Comparison of ENCODE assay signal across 8 mouse cellular contexts in the genomic region with DNA sequence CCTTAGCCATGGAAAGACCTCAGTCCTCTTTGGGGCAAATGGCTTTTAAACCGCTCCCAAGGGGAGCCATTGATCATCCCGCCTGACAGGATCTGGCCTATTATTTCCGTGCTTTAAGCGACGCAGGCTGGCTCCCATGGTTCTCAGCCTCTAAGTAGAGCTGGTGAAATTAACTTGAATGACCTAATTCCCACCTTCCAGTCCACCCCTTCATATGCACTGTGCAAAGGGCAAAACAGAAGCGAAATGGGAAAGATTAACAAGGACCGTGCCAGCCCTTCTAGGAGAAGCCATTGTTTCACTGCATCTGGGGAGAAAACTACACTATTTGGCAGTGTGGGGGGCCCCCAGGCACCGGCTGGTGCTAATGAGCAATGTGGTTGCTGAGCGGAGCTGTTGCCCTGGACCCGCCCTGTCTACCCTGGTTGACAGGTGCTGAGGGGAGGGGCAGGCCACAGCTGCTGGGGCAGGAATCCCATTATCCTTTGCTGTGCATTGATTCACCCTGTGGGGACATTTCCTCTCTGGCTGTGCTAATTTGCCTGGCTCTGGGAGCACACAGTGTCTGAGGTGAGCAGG.
DNase-seq lines count a peak whose midpoint lies in the region; ATAC-seq lines count a peak whose summit lies in the region.

No protein-coding gene starts in this region.

- H3K4me2 ChIP-seq in liver, embryonic 12.5 days = no peak overlapping the region
- H3K4me2 ChIP-seq in hindbrain, embryonic 16.5 days (ENCODE audit: low read length) = peak overlapping the region; percentile 13

- no peak overlapping the region for H3K9ac ChIP-seq in liver, embryonic 12.5 days
- peak overlapping the region; percentile 43 for H3K9ac ChIP-seq in hindbrain, embryonic 16.5 days (ENCODE audit: low read depth, low read length)

- no peak overlapping the region for H3K4me3 ChIP-seq in liver, embryonic 12.5 days
- H3K4me3 ChIP-seq in hindbrain, embryonic 16.5 days (ENCODE audit: low read length) = no peak overlapping the region
- peak overlapping the region; percentile 40 for H3K4me3 ChIP-seq in midbrain, embryonic 10.5 days

- H3K36me3 ChIP-seq in liver, embryonic 12.5 days = no peaks in the 10 kb centered on the region
- no peaks in the 10 kb centered on the region for H3K36me3 ChIP-seq in hindbrain, embryonic 16.5 days (ENCODE audit: control insufficient read depth, insufficient read depth, low read length)
- H3K36me3 ChIP-seq in midbrain, embryonic 10.5 days = no peaks in the 10 kb centered on the region

- no peak for ATAC-seq in liver, embryonic 12.5 days
- peak; percentile 90 for ATAC-seq in hindbrain, embryonic 16.5 days

- 26% methylated on average over 10 of the region's 10 CpGs for WGBS in liver, embryonic 12.5 days (ENCODE audit: insufficient replicate concordance)
- WGBS in hindbrain, embryonic 16.5 days = 6% methylated on average over 10 of the region's 10 CpGs
- 11% methylated on average over 10 of the region's 10 CpGs for WGBS in midbrain, embryonic 10.5 days

- H3K27ac ChIP-seq in liver, embryonic 12.5 days = no peak overlapping the region
- peak overlapping the region; percentile 61 for H3K27ac ChIP-seq in hindbrain, embryonic 16.5 days (ENCODE audit: low read depth, low read length)
- H3K27ac ChIP-seq in midbrain, embryonic 10.5 days (replicated peaks) = peak overlapping the region; percentile 79

- peak; percentile 7 for DNase-seq in liver
- peak; percentile 62 for DNase-seq in midbrain, embryonic 10.5 days (ENCODE audit: low spot score)
- DNase-seq in thymus, postnatal 4 days = peak; percentile 52
- DNase-seq in cerebellum, adult 9-11 months = no peak
- DNase-seq in right cerebral cortex, postnatal 25 days = no peak
- DNase-seq in gastrocnemius, postnatal 36 days = no peak

- H3K27me3 ChIP-seq in liver, embryonic 12.5 days (replicated peaks) = 0 out of 2 replicates have a peak, but pooled peaks cover 9% of the 10 kb centered on the region
- H3K27me3 ChIP-seq in hindbrain, embryonic 16.5 days (replicated peaks; ENCODE audit: control insufficient read depth, insufficient read depth, low read length) = no peaks in the 10 kb centered on the region
- no peaks in the 10 kb centered on the region for H3K27me3 ChIP-seq in midbrain, embryonic 10.5 days (ENCODE audit: low read depth, poor library complexity, severe bottlenecking)

- intact Hi-C loops in gastrocnemius, postnatal 36 days (cut with DNase I) = no loop called here

- H3K9me3 ChIP-seq in liver, embryonic 12.5 days (replicated peaks) = no peaks in the 10 kb centered on the region
- no peaks in the 10 kb centered on the region for H3K9me3 ChIP-seq in hindbrain, embryonic 16.5 days (ENCODE audit: control insufficient read depth, low read length)
- H3K9me3 ChIP-seq in midbrain, embryonic 10.5 days (replicated peaks) = no peaks in the 10 kb centered on the region

- H3K4me1 ChIP-seq in liver, embryonic 12.5 days = no peaks in the 10 kb centered on the region
- H3K4me1 ChIP-seq in hindbrain, embryonic 16.5 days (ENCODE audit: control insufficient read depth, insufficient read depth, low read depth, low read length) = peaks cover 8% of the 10 kb centered on the region
- peaks cover 19% of the 10 kb centered on the region for H3K4me1 ChIP-seq in midbrain, embryonic 10.5 days

Comparison
In these comparisons a context has a peak if more than half of its experiments do, and no peak if none do; other contexts are left out.
1. DNase-seq: peak in liver (single experiment), midbrain, embryonic 10.5 days (single experiment) and thymus, postnatal 4 days (single experiment); none in cerebellum, adult 9-11 months (single experiment), right cerebral cortex, postnatal 25 days (single experiment) and gastrocnemius, postnatal 36 days (0 of 2).